Mouse (Mus musculus) layer of hippocampus, postnatal 36 days (tissue): ENCODE measurements around the gene Pml. TPM values are rescaled to one million over a fixed set of nuclear protein-coding genes. Genes with fewer than 3 reads are reported as not detected.

ENCODE experiments used
- DNase-seq, 2 experiments: peaks; one replicate each; pipeline ENCODE4 v3.0.0; 2022
- total RNA-seq, 2 experiments: library from RNA; stranded (reverse); gene quantifications; 2 replicates each; pipeline ENCODE4 v1.2.3; 2021

Pml gene
- total RNA-seq, 2 experiments from 2014 or later, result 12.8 to 15.4 TPM

DNA sequence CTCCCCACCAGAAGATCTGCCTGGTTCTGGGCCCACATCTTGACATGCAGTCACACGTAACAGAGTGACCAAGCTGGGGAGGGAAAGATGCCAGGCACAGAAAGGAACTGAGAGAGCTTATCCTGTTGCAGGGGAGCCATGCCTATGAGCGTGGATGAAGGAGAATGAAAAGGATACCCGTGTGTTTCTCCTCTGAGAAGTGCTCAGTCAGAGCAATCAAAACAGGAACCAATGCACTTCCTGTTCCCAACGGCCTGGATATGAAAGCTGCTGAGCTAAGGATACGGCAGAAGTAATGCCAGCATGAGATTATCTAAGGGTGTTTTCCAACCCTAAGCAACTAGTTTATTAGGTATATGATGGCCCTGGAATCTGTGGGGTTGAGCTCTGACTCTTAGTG, 17.2 kb downstream of the Pml start:
- DNase-seq, result no peak

DNA sequence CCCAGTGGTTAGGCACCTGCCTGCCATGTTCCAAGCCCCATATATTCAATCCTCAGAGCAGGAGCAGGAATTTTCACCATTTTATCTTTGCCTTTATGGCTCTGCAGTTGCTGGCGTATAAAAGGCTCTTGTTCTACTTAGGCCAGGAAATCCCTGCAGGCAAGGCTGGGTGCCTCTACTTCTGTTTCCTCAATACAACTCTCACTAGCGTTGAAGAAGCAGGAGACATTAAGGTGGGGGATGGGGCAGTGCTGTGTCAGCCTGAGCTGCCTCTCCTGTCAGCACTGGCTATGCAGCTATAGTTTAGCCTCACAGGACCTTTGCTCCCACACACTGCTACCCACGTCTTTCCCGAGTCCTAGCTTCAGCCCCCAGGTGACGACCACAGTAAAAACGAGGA, 17.8 kb downstream of the Pml start:
- DNase-seq, result no peak

DNA sequence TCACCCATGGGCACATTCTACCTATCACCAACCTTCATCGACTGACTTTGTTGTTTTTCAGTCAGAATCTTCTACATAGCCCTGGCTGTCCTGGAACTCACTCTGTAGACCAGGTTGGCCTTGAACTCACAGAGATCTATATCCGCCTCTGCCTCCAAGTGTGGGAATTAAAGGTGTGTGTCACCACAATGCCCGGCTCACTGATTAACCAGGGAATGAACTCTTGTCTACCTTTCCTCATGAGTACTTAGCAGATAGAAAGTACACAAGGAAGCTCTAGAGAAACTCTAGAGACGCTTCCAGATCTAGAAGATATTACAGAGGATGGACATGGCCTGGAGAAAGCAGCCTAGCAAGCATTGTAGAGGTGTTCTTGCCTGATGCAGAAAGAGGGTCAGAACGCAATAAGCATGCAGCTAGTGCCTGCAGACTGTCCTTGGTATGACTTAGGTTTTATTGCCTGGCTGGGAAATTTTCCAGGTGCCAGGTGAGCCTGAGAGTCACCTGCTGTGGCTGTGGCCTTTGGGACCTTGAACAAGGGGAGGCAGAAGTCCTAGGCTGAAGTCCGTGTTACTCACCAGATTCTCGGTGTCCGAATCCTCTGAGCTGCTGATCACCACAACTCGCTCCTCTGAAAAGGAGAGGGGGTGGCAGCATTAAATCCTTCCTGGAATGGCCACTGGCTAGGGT, 20.7 kb downstream of the Pml start:
- no peak for DNase-seq

GRCm38 (mm10) chr9:58225915-58226913, 23.4 kb downstream of the Pml start:
- peak in 1 of 2 experiments; percentile 51 for DNase-seq

GRCm38 (mm10) chr9:58224356-58224755, 25.2 kb downstream of the Pml start:
- DNase-seq, result no peak

GRCm38 (mm10) chr9:58220218-58220903, 29.2 kb downstream of the Pml start:
- DNase-seq, result no peak

GRCm38 (mm10) chr9:58218539-58218938, 31.0 kb downstream of the Pml start:
- DNase-seq, result no peak

DNA sequence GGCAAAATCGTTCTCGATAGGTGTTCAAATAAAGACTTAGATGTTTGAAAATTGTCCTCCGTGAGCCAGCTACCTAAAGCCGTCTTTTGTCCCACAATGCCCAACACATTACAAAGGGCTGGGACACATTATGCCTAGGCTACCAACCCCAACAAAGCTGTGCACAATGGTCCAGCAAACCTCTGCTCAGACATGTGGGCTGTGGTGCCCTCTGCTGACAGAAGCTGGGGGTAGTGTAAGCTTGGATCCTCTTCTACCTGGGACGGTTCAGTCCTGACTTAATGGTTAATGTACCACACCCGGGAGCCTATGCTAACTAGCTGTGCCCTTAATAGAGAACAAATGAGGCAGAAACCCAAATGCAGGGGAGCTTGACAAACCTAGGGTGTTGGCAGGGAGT, 33.2 kb downstream of the Pml start:
- DNase-seq, result no peak

DNA sequence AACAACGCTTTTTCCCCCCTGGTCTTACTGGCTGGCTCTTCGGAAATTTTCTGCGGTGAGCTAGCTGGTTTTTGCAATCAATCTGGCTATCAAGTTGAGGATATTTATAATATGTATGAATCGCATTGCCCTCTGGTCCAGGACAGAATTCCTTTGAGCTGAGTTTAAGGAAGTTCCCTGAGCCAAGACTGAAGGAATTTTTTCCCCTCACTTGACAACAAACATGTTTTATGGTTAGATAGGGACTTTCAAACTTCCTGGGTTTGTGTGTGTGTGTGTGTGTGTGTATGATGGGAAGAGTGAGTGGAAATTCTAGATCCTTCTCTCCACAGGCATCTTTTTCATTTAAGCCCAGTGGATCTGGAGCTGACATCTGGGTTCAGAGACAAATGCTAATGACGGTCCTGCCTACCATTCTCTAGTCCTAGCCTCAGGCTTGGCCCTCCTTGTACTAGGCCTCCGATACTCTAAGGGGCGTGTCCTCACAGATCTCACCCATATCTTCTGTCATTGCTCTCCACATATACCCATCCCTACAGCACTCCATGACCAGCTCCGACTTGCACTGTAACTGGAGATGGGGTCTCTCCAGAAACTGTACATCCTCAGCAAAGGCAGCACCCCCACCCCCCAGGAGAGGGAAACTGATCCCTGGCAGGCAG, 34.9 kb downstream of the Pml start:
- DNase-seq, result no peak

DNA sequence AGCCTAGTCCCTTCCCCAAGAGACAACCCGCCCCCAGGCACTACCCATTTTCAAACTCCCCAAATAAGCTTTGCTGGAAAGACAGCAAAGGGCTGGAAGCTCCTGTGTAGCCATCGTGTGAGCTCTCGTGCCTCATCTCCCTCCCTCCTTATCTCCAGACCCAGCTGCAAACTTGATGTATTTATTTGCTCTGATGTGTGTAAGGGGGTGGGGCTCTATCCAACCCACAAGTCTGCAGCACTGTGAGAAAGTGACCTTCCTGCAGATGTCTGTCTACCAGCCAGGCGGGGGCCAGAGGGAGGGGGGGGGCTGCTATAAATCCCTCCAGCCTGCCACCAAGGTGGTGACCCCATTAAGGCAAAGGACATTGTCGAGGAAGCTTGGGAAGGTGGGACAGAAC, 35.7 kb downstream of the Pml start:
- no peak for DNase-seq

DNA sequence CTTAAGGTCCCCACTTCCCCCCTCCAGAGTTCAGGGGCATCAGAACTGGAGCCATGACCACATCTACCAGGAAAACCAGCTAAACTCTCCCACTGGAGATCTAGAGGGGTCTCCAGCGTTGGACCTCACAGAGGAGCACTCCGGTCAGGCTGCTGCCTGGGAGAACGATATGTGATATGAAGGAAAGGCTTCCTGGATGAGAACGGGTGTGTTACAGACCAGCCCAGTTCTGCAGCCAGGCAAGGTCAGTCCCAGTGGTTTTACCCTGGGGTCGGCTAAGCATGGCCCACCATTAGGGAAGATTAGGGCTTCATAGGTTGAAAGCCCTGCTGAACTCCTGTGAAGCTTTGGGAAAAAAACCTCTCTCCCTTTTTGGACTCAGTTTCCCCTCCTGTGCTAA, 36.2 kb downstream of the Pml start:
- no peak for DNase-seq

DNA sequence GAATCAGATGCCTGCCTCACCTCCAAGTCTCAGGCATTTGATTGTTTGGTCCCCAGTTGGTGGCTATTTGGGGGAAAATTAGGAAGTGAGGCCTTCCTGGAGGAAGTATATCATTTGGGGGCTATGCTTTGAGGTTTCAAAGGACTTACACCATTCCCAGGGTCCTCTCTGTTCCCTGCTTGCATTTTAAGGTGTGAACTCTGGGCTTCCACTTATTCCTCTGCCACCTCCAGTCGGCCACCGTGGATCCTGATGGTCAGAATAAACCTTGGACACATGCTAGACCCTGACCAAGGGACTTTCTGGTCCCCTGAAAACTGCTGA, 39.3 kb downstream of the Pml start:
- no peak for DNase-seq

- DNase-seq, result no peak
These were observed 39.9 kb downstream of the Pml start for GRCm38 (mm10) chr9:58209462-58210303.

- peak; percentile 50 to 52 for DNase-seq
These were observed 43.6 kb downstream of the Pml start for GRCm38 (mm10) chr9:58206013-58206412.

GRCm38 (mm10) chr9:58204448-58205000, 45.1 kb downstream of the Pml start:
- DNase-seq, result peak; percentile 89 to 92

GRCm38 (mm10) chr9:58203516-58204447, 45.8 kb downstream of the Pml start, which contains the start of the genes Islr and Islr2:
Gene Islr (minus strand): TSS chr9:58204306.
Gene Islr2 (minus strand): TSS chr9:58204319.
- DNase-seq, result peak in 1 of 2 experiments; percentile 48

GRCm38 (mm10) chr9:58202676-58203453, 46.7 kb downstream of the Pml start:
- DNase-seq, result no peak

DNA sequence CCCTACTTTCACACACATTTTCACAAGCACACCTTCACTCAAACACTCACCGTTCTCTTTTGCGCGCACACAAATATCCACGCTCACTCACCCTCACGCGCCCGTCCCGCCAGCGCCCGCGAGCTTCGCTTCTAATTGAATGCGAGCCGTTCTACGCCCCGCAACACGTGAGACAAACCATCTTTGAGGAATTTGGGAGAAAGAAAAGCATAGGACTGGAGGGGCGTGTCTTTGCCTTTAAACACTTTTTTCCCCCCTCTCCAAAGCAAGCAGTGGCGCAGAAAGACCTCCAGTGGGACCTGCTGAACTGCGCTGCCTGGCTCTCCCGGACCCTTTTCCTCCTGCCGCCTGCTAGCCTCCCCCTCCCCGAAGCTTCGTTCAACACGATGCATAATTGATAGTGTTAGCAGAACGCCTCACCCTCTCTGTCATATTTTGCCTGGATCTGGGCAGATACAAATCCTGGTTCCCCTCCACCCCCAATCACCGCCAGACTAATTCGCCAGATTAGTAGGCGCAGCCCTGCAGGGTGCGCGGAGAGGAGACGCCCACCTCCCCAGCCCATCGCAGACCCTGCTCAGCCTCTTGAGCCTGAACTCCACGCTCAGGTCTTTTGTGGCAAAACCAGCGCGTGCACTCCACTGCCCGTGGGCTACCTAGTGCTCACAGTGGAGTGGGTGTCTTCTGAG, 47.6 kb downstream of the Pml start:
- DNase-seq, result peak; percentile 56 to 66
